Mouse (Mus musculus) thymus, postnatal 36 days (tissue): ENCODE measurements around the gene Hltf.
"Not testable (repeated sequence)": the region's sequence is repeated elsewhere in the genome, so short reads cannot be mapped to it uniquely, and the experiment has no call there.

Experiments used
- DNase-seq, 2 experiments: peaks; one replicate each; pipeline ENCODE4 v3.0.0; 2022; ENCODE audit warnings: mixed read lengths in 2 of 2

The Hltf gene

DNA sequence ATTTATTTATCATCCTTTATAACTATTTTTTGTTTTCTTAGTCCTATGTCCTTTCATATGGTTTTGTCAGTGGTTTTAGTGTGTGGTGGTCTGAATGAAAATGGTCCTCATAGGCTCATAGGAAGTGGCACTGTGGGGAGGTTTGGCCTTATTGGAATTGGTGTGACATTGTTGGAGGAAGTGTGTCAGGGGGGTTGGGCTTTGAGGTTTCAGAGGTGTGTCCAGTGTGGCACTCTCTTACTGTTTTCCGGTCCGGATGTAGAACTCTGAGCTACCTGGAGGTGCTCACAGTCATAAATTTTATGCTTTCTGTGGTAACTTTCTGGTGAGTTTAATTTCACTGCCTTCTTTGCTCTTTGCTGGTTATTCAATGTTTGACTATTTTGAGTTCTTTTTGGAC, 47.2 kb downstream of the Hltf start:
- no peak for DNase-seq

DNA sequence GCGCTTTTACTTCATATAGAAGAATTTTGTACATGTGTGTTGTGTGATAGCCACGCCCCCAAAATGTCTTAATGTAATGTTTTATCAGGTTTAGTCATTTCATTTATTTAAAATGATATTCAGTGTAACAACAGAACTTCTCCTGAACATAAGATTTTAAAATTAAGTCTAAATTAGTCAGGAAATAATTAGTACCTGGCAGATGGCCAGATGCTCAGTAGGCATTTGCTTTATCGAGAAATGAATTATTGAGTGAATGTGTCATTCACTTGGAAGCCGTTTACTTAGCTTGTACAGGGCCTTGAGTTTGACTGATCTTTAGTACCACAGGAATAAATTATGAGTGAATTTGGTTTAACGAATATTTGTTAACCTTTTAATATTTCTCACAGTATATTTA, 51.3 kb downstream of the Hltf start:
- DNase-seq = no peak

DNA sequence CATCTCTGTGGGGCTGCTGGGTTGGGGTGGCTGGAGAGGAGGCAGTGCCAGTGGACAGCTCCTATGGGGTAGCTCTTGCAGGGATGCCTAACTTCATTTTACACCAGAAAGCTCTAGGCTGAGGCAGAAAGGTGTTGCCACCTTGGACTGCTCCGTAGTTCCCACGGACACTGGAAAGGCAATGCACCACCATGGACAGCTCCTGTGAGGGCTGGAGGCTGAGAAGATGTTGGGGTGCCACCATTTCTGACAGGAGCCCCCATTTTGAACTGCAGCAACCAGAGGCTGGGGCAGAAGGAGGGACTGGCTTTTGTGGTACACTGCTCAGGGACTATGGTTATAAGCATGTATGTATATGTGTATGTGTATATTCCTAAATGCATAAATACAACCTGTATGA, 54.3 kb downstream of the Hltf start:
- no peak for DNase-seq

DNA sequence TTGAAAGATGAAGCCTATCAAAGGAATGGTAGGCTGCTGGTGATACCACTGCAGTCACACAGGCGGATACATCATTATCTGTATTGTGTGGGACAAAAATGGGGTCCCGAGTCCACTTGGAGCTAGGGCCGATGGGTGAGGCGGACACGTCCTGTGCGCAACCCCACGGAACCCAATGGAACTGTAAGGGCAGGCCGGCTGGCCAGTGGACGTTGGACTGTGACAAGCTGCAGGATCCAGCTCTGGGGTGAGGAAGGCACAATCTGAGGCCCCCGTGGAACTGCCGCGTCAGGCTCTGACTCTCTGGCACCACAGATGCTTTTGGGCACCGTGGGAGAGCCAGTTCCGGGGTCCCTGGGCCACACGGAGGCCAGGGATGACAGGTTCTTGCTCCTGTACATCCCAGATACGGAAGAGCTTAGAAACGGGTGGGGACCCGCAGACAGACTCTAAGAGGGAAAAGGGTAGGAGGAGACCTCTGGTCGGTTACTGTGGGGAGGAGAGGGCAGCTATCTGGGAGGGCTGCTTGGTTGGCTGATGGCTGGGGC, 61.5 kb downstream of the Hltf start:
- no peak for DNase-seq

GRCm38 (mm10) chr3:20119686-20120244, 62.2 kb downstream of the Hltf start:
- no peak for DNase-seq

GRCm38 (mm10) chr3:20121582-20121981, 64.0 kb downstream of the Hltf start:
- DNase-seq = not testable (repeated sequence)

- DNase-seq = no peak
Observed at GRCm38 (mm10) chr3:20125604-20126003, 68.0 kb downstream of the Hltf start.

GRCm38 (mm10) chr3:20127047-20127595, 69.5 kb downstream of the Hltf start:
- no peak for DNase-seq

- no peak for DNase-seq
Observed at GRCm38 (mm10) chr3:20129491-20129890, 71.9 kb downstream of the Hltf start.

DNA sequence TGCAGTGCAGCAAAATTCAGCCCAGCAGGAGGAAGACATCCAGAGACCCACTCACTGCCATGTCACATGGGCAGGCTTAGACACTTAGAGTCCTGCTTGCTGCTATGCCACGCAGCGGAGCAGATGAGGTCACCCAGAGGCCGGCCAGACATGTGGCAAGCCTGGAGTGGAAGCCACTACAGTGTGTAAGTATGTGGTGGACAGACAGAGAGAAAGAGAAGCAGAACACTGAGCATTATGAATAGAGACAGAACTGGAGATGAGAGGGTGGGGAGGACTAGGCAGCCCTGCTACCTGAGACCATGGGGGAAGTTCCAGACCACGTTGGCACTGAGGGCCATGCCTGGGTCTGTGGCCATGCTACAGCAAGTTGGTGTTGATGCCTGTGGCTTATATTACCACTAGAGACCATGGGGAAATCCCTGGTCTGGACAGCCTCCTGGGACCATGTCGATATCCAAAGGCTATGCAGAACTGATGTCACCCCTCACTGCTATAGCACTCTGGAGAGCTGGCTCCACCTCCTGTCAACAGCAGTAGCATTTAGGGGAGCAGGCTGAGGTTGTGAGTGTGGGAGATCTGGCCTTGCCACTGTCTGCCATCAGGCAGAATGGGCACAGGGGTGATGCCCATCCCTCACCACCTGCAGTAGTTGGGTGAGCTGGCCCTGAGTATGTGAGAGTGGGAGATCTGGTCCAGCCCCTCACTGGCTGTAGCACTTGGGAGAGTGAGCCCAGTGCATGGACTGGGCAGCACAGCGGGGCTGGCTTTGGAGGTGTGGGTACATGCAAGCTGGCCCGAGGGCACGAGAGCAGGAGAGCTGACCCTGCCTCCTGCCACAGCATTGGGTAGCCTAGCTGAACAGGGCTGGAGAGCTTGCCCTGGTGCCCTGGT, 73.1 kb downstream of the Hltf start:
- no peak for DNase-seq

DNA sequence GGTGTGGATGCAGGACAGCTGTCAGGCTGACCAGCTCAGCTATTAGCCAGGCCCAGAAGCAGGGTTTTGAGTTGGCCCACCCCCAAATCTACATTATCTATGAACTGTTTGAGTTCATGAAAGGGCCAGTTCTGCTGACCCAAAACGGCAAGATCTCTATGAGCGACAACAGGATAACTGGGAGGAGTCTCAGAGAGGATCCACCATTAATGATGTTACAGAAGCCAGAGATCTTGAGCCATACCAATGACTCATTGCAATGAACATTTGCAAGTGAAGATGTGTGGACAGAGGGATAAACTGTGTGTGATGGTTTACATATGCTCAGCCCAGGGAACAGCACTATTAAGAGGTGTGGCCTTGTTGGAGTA, 73.7 kb downstream of the Hltf start:
- DNase-seq = no peak

- no peak for DNase-seq
Observed at GRCm38 (mm10) chr3:20132731-20133130, 75.1 kb downstream of the Hltf start.

DNA sequence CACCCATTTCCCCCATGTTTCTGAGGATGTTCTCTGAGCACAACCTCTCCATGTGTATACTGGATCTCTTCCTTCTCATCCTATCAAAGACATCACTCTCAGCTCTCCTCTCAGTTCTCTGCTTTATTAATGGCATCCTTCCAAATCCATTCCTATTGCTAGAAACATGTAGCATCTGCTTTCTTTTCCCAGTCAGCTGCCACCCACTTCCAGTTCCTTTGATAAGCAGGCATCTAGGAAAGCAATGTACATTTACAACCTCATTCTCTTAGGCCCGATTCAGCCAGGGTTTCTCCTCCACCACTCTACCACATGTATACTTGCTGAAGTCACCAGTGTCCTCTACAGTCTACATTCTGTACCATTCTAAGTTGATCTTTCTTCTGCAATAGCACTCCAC, 76.1 kb downstream of the Hltf start:
- DNase-seq = no peak

GRCm38 (mm10) chr3:20134545-20134944, 76.9 kb downstream of the Hltf start:
- DNase-seq = no peak

DNA sequence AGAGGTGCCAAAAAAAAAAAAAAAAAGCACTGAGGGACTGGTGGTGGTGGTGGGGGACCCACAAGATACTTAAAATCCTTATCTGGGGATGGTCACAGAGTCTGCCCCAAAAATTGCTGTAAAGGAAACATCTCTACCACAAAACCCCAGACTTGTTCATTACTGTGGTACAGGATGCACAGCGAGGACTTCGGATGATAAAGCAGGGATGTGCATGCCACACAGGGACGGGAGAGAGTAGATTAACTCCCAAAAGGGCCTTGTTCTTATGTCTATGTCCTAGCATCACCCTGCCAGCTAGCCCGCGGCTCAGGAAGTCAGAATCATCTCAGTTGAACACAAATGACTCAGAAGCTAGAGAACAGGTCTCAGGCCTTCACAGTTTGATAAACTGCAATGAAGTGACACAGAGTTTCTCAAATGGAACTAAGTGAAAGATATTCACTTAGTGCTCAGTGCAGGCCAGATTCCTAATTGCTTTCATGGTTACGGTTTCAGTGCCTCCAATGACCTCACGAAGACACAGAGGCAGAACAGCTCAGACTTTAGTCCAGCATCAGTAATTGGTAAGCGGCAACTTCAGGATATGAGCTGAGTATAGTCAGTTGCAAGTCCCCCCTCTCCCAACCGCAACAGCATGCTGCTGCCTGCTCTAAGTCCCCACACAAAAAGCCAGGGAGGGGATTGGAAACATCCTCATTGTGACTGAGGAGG, 79.4 kb downstream of the Hltf start:
- no peak for DNase-seq

DNA sequence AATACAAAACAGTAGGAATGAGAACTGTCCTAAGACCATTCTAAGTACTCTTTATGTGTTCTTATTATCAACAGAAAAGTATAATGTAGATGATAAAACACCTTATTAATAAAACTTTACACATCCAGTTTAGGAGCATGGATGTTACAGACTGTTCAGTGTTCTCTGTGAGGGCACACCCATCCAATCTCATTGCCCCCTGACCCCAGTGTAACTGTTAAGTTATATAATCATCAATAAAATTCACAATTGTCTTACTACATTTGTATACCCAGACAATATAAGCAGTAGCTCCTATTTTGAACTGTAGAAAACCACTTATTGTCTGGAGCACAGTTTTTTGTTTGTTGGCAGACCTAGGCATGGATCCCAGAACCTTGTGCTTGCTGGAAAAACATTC, 83.6 kb downstream of the Hltf start:
- DNase-seq = no peak

DNA sequence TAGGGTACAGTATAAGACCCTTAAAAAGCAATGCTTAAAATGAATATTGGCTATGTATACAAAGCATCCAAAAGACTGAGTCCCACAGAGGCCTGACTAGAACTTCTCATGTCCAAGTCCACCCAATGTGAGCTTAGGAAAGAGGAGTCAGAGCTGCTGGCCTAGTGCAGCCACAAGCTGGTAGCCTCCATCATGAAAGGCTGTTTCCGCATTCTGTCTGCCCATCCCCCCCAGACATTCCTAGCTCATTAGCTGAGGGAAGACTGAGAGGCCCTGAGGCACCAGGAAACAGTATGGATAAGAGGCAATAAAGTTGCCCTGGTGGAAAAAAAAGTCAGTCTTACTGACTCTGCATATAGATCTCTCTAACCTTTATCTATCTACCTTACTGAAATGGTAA, 84.1 kb downstream of the Hltf start:
- DNase-seq = no peak

- DNase-seq = peak in 1 of 2 experiments; percentile 59
Observed at GRCm38 (mm10) chr3:20142101-20142500, 84.5 kb downstream of the Hltf start.

DNA sequence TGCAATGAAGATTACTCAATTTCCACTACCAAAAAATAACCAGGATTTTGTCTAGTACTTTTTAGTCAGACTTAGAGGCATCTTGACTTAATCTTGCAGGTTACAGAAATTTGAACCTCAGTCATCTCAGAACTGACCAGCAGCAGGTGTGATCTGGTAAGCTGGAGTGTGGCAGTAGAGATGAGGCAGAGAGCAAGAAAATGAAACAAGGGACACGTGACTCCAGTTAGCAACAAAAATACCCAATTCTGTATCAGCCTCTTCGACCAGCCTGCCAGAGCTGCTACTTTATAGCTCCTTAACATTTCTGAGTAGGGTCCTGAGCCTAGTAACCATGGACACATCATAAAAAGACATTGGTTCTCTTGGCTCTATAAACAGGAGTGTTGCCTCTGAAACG, 85.0 kb downstream of the Hltf start:
- DNase-seq = no peak

GRCm38 (mm10) chr3:20143726-20144125, 86.1 kb downstream of the Hltf start:
- DNase-seq = no peak

GRCm38 (mm10) chr3:20144401-20144800, 86.8 kb downstream of the Hltf start:
- no peak for DNase-seq

- DNase-seq = no peak
Observed at GRCm38 (mm10) chr3:20145696-20146113, 88.1 kb downstream of the Hltf start.

DNA sequence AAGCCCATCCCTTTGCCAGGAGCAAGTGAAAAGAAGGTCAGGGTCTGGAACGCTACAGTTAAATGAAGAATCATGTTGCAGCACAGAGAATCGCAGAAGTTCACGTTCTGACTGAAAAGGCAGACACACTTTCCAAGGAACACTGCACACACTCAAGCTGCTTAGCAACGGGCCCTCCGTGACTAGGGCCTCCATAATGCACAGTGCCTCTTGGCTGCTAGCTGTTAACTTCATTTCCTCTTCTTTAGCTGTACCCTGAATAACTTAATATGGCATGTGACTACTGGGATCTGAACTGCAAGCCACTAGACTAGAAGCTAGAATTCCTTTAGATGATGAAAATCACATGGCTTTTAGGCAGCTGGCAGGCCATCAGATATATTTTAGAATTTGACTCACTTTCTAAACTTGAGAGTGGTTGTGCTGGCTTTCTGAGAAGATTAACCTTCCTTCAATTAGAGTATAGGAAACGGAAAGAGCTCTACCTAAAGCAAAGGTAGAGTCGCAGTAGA, 89.3 kb downstream of the Hltf start:
- DNase-seq = no peak
